12 mouse cellular contexts compared by ENCODE assay signal in genomic region chr2:165113733-165114132, GRCm38 (mm10). TPM values are rescaled to one million over a fixed set of nuclear protein-coding genes. Genes with fewer than 3 reads are reported as not detected.
DNase-seq lines count a peak whose midpoint lies in the region; ATAC-seq and TF ChIP-seq lines count a peak whose summit lies in the region.
"Had no signal": no experiment of that assay in that cellular context is flagged by ENCODE, and none has a peak within 500 bp of the region (broad histone marks: within the 10 kb centered on the region; RNA-seq: fewer than 3 reads in every experiment).

No protein-coding gene starts in this region.

- no peaks in the 10 kb centered on the region for H3K9me3 ChIP-seq in kidney, postnatal 0 days (replicated peaks; ENCODE audit: low read length)
- no peaks in the 10 kb centered on the region for H3K9me3 ChIP-seq in hindbrain, embryonic 13.5 days
- H3K9me3 ChIP-seq in midbrain, embryonic 14.5 days (ENCODE audit: control insufficient read depth, low read length): no peaks in the 10 kb centered on the region

- no peaks in the 10 kb centered on the region for H3K4me1 ChIP-seq in kidney, postnatal 0 days (replicated peaks; ENCODE audit: insufficient read depth, low read length)
- peaks cover 39% of the 10 kb centered on the region for H3K4me1 ChIP-seq in hindbrain, embryonic 13.5 days (replicated peaks)
- H3K4me1 ChIP-seq in midbrain, embryonic 14.5 days (ENCODE audit: control insufficient read depth, insufficient read depth, low read length): peaks cover 5% of the 10 kb centered on the region; the same call in 1 of the 2 replicates
- peaks cover 6% of the 10 kb centered on the region; the same call in 1 of the 2 replicates for H3K4me1 ChIP-seq in cerebellum, adult 2 months (ENCODE audit: control insufficient read depth, insufficient read depth, low read length)

- TF ChIP-seq POLR2A in cerebellum, adult 2 months (IDR thresholded peaks at IDR 0.05; ENCODE audit: borderline replicate concordance, insufficient read depth, low read length): no peak

- no peak for TF ChIP-seq CTCF in kidney, postnatal 0 days (IDR thresholded peaks at IDR 0.05; ENCODE audit: low read depth)
- no peak for TF ChIP-seq CTCF in cerebellum, adult 2 months (IDR thresholded peaks at IDR 0.05; ENCODE audit: borderline replicate concordance, insufficient read depth, low read depth, low read length)

- 15% methylated on average over 11 of the region's 11 CpGs for WGBS in kidney, postnatal 0 days
- WGBS in hindbrain, embryonic 13.5 days: 23% methylated on average over 11 of the region's 11 CpGs
- 23% methylated on average over 11 of the region's 11 CpGs for WGBS in midbrain, embryonic 14.5 days
- WGBS in cerebellum, adult 2 months: 74% methylated on average over 11 of the region's 11 CpGs

- no peak overlapping the region for H3K4me2 ChIP-seq in kidney, postnatal 0 days (ENCODE audit: low read length)
- H3K4me2 ChIP-seq in hindbrain, embryonic 13.5 days: no peak overlapping the region
- no peak overlapping the region for H3K4me2 ChIP-seq in midbrain, embryonic 14.5 days (ENCODE audit: low read length)

- ATAC-seq in kidney, postnatal 0 days (replicated peaks; ENCODE audit: low FRiP score, low read depth): peak; percentile 73
- 0 out of 2 replicates have a peak, but pooled peaks have one; percentile 18 for ATAC-seq in hindbrain, embryonic 13.5 days (ENCODE audit: low FRiP score)
- ATAC-seq in midbrain, embryonic 14.5 days (ENCODE audit: low FRiP score, low TSS enrichment): peak; percentile 38; the same call in 1 of the 2 replicates

- no peak overlapping the region for H3K27ac ChIP-seq in kidney, postnatal 0 days
- H3K27ac ChIP-seq in hindbrain, embryonic 13.5 days: no peak overlapping the region
- H3K27ac ChIP-seq in midbrain, embryonic 14.5 days (replicated peaks; ENCODE audit: low read depth, low read length): no peak overlapping the region
- no peak overlapping the region for H3K27ac ChIP-seq in cerebellum, adult 2 months (ENCODE audit: insufficient read depth, low read length)

- no peaks in the 10 kb centered on the region for H3K36me3 ChIP-seq in kidney, postnatal 0 days (ENCODE audit: insufficient read depth, low read length)
- H3K36me3 ChIP-seq in hindbrain, embryonic 13.5 days: no peaks in the 10 kb centered on the region
- 0 out of 2 replicates have a peak, but pooled peaks cover 4% of the 10 kb centered on the region for H3K36me3 ChIP-seq in midbrain, embryonic 14.5 days (ENCODE audit: control insufficient read depth, insufficient read depth, low read length)

- H3K4me3 ChIP-seq in kidney, postnatal 0 days (replicated peaks; ENCODE audit: low read depth, low read length): no peak overlapping the region
- no peak overlapping the region for H3K4me3 ChIP-seq in hindbrain, embryonic 13.5 days
- H3K4me3 ChIP-seq in midbrain, embryonic 14.5 days (replicated peaks; ENCODE audit: low read depth, low read length): no peak overlapping the region
- no peak overlapping the region for H3K4me3 ChIP-seq in cerebellum, adult 2 months (replicated peaks; ENCODE audit: insufficient read depth, low read depth, low read length)
- H3K4me3 ChIP-seq: myocyte had no signal

- intact Hi-C loops in left cerebral cortex, postnatal 25 days (cut with DNase I): loop anchor here (2.0 kb wide), 1 partner anchor 35 kb away; no protein-coding TSS in a partner anchor

- DNase-seq in kidney, postnatal 0 days (ENCODE audit: low spot score): peak; percentile 80
- no peak for DNase-seq in kidney, postnatal 36 days
- peak; percentile 69 for DNase-seq in WW6 (ENCODE audit: low read depth, low spot score)
- peak; percentile 55 for DNase-seq in midbrain, embryonic 14.5 days
- DNase-seq in gastrocnemius, postnatal 10 days: no peak
- no peak for DNase-seq in cerebellum, adult 2 months
- DNase-seq in left cerebral cortex, postnatal 25 days (ENCODE audit: low spot score in 2 of 2): no peak
- DNase-seq: gastrocnemius, postnatal 14 days; thymus, adult 2 months had no signal

- peaks cover 76% of the 10 kb centered on the region for H3K27me3 ChIP-seq in kidney, postnatal 0 days (ENCODE audit: insufficient read depth, low read length)
- H3K27me3 ChIP-seq in hindbrain, embryonic 13.5 days: peaks cover 92% of the 10 kb centered on the region
- H3K27me3 ChIP-seq in midbrain, embryonic 14.5 days (ENCODE audit: control insufficient read depth, insufficient read depth, low read length): peaks cover 17% of the 10 kb centered on the region
- H3K27me3 ChIP-seq in cerebellum, adult 2 months (ENCODE audit: control insufficient read depth, insufficient read depth, low read length): no peaks in the 10 kb centered on the region

- H3K9ac ChIP-seq in kidney, postnatal 0 days (ENCODE audit: low read depth, low read length): no peak overlapping the region
- H3K9ac ChIP-seq in hindbrain, embryonic 13.5 days: no peak overlapping the region
- H3K9ac ChIP-seq in midbrain, embryonic 14.5 days (replicated peaks; ENCODE audit: low read length): no peak overlapping the region

RNA-seq across cellular contexts. Expression of gene 1700025C18Rik, which starts 23.2 kb away (rescaled TPM):
- not detected in 2 replicates for polyA plus RNA-seq in kidney, postnatal 0 days (2015; fragmentation: Nextera tagmentation; extraction: Ambion mirVana)
- polyA plus RNA-seq in hindbrain, embryonic 13.5 days (2015; fragmentation: Nextera tagmentation; extraction: Ambion mirVana): not detected in 2 replicates
- not detected in 2 replicates for polyA plus RNA-seq in midbrain, embryonic 14.5 days (2014; fragmentation: Nextera tagmentation; extraction: Ambion mirVana)
- not detected for total RNA-seq in gastrocnemius, postnatal 10 days (2021)
- not detected in 2 replicates for polyA plus RNA-seq in cerebellum, adult 2 months (2012; rRNA removed)
- not detected for total RNA-seq in left cerebral cortex, postnatal 25 days (2021)
- total RNA-seq: gastrocnemius, postnatal 14 days; layer of hippocampus, postnatal 25 days had no signal
- polyA plus RNA-seq: myocyte; thymus, adult 2 months had no signal

RNA-seq across cellular contexts. Expression of gene Cd40, which starts 58.3 kb away (rescaled TPM):
- 13.5 and 16.7 TPM in 2 replicates for polyA plus RNA-seq in kidney, postnatal 0 days (2015; fragmentation: Nextera tagmentation; extraction: Ambion mirVana)
- 8.1 and 8.6 TPM in 2 replicates for polyA plus RNA-seq in hindbrain, embryonic 13.5 days (2015; fragmentation: Nextera tagmentation; extraction: Ambion mirVana)
- 5.1 and 7.3 TPM in 2 replicates for polyA plus RNA-seq in midbrain, embryonic 14.5 days (2014; fragmentation: Nextera tagmentation; extraction: Ambion mirVana)
- total RNA-seq in gastrocnemius, postnatal 10 days (2021): under 1 TPM; 0.95 to 0.96 TPM
- polyA plus RNA-seq in cerebellum, adult 2 months (2012; rRNA removed): 2.1 TPM in 2 replicates
- total RNA-seq in left cerebral cortex, postnatal 25 days (2021): 1 to 10 TPM in 1 of 2 experiments, under 1 TPM in 1; 0.60 to 1.5 TPM

Comparison
In these comparisons a context has a peak if more than half of its experiments do, and no peak if none do; other contexts are left out.
1. DNase-seq: peak in kidney, postnatal 0 days (single experiment), WW6 (single experiment) and midbrain, embryonic 14.5 days (single experiment); none in kidney, postnatal 36 days (0 of 2), gastrocnemius, postnatal 10 days (single experiment), cerebellum, adult 2 months (0 of 2) and left cerebral cortex, postnatal 25 days (0 of 2).
2. ATAC-seq: peak in every context shown above with its lines; median percentile 73 in kidney, postnatal 0 days; 38 in midbrain, embryonic 14.5 days; 18 in hindbrain, embryonic 13.5 days.